Mouse (Mus musculus) cerebral cortex, adult 2 months (tissue): ENCODE results near the gene Fat3.

ENCODE experiments used
- WGBS: fragments of 180-500 bp; shearing (Covaris S2); methylation state at CpG from one replicate; pipeline ENCODE4 v1.1.7; 2018; 5-methylcytosine and 5-hydroxymethylcytosine counted together

Gene Fat3

DNA sequence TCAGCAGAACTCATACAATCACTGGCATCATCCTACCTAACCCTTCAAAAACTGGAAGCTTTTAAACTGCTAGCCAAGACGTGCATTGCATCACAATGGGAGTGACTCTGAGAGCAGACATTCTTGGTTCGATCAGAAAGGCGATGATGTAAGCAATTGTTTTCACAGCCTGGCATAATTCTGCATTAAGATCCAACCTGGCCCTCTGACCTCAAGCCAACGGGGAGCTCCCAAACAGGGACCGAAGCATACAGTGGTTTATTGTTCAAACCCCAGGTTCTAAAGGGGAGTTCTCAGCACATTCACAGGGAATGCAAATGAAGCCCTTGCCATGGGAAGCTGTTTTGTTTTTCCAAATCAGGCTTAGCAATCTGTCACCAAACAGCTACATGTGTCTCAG lies 63.3 kb downstream of the Fat3 start:
- 45% methylated on average over 5 of the region's 5 CpGs for WGBS

DNA sequence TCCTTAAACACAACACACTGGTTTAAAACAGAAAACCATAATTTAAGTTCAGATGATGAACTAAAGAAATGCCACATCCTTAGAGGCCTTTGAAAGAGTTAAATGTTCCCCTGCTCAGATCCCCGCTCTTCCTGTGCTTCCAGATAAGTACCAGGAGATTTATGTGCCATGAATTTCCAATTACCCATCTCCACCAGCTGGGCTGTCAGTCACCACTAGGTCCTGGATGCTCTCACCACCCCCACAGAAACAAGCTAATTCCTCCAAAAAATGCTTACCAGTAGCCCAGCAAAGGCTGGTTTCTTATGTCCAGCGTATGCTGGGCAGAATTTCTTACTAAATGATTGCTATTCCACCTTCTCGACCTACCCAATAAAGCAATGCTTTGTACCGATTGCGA lies 72.5 kb downstream of the Fat3 start:
- 76% methylated on average over 5 of the region's 5 CpGs for WGBS

DNA sequence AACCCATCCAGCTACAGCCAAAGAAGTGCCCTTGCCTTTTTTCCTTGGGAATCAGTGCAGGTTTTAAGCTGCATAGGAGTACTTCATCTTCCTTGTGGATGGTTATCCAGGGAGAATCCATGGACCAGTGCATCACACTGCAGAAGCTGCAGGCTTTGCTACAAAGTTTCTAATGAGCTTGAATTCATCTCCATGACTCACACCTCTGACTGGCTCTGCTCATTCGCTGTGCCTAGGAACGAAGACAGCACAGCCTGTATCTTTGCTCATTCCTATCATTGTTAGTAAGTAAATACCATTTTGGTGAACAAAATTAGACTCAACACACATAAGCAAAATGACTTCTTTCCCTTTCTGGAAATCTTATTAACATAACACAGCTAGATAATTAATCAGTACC lies 78.4 kb downstream of the Fat3 start:
- WGBS, result 44% methylated on average over 2 of the region's 2 CpGs

DNA sequence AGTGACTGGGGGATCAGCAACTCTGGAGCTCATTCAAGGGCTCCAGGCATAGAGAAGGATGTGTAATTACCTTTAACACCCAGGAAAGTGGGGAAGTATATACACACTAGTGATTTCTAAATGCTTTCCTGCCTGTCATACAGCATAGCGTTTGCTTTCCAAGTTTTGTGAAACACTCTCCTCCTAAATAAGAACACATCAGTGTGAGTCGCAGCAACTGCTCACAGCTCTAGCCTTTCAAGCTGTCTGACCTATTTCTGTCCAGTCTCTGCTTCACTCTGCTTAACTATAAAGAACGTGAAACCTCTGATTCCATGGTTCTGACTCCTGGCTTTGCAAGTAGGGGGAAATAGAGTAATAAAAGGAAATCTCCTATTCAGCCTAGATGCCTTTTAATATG lies 98.3 kb downstream of the Fat3 start:
- WGBS, result 41% methylated on average over 3 of the region's 3 CpGs

DNA sequence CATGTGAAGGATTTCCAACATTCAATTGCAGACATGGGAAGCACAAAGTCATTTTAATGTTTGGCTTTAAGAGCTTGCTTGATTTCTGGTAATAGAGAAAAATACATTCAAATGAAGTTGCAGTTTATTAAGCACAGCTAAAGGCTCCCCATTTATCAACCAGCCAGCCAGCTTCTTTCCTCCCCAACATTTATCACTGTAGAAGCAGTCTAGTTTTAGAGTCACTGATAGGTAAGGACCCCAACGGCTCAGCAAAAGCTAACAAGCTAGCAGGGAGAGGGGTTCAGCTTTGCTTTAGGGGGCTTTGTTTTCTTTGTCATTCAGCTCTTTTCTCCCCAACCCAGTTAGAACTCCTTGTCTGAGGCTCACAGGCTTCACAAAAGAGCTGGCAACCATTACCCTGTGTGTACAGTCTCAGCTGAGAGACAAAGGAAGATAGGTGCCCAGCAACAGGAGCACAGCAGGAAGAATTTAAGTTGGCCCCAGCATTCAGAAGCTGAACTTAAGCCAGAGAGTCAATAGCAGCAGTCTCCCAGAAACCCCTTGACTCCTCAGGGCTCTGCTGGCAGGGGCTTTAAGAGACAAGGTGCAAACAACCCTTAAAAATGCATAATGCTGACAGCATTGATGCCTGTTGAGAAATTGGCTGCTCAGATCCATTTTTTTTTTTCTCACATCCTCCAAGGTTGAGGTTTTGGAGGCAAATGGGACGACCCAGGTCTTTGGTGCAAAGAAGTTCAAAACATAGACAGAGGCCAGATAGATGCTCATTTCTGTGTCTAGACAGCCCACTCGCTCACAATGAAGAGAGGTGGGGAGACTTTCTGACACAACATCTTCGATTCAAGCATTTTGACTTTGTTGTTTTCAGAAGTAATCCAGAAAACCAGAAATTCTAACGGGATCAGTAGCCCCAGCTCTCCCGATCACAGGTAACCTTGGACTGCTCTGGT lies 102.1 kb downstream of the Fat3 start:
- WGBS, result 74% methylated on average over 6 of the region's 6 CpGs

DNA sequence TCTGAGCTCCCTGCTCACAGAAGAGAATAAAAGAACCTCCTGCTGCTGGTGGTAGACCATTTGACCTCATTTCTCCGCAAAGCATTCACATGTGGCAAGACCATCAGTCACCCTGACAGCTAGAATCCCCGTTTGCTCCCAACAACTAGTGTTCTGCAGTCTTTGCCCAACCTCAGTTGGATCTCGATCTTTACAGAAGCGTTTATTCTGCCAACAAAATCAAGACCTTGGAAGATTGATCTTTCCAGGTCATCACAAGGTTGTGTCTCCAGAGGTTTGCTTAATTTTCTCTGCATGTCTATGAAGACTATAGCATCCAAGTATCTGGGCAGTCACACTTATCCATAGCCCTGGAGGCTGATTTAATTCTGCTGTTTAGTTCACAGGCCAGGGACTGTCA lies 111.9 kb downstream of the Fat3 start:
- 85% methylated on average over 4 of the region's 4 CpGs for WGBS

DNA sequence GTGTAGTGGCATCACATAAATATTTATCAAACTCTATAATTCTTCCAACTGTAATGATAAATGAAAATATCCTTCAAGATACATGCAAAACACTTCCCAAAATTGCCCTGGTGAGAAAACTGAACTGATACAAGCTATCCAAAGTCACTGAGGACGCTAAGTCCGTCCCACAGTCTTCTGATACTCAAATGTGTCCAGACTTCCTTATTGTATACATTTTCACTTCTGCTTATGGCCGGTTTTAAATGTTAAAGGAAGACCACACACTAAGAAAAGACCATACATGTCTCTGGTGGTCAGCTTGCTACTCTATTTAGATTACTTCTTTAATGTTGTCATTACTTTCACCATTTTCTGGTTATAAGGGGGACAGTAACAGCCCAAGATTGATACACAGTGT lies 137.4 kb downstream of the Fat3 start:
- WGBS, result 68% methylated on average over 3 of the region's 3 CpGs

DNA sequence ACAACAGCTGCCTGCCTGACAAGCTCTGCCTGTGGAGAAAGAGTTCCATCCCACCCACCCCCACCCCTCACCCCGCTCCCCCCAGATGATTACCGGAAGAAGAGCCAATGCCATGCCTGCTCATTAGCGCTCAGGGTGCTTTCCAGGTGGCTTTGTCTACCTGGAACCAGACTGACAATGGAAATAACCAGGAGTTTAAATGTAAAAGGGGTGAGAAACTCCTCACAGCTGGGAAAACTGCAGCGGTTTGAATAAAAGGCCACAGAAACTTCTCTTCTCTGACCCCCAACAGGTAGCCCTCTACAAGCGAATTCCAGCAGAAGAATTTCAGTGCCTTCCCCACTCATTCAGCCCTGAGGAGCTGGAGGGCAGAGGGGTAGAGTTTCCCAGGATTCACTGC lies 139.3 kb downstream of the Fat3 start:
- WGBS, result 58% methylated on average over 5 of the region's 5 CpGs

DNA sequence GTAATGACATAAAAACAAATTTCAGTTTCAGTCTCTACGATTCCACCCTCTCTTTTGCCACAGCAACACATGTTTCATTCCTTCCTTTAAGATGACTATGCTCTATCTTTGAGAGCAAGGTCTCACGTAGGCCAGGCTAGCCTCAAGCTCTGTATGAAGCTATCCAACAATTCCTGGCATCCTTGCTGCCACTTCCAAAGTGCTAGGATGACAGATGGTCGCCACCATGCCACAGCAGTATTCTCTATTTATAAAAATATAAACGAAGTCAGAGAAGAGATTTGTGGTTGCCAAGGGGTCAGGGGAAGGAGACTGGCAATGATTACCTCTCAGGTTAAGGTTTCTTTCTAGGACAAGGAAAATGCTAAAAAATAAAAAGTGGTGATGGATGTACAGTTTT lies 144.4 kb downstream of the Fat3 start:
- WGBS, result 52% methylated on average over 4 of the region's 4 CpGs

DNA sequence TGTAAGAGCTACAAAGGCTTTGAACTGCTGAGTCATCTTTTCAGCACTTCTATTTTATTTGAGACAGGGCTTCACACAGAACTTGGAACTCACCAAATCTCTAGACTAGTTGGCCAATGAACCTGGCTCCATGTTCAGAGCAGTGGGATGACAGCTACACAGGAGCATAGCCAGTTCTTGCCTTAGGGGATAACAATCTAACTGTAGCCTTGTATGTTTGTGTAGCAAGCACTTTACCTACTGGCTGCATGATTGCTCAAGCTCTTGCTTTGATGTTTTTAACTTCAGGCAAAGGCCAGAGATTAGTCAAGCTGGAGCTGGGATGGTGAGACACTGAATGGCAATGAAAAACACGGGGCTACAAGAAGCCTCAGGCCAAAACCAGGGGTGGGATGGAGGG lies 146.2 kb downstream of the Fat3 start:
- WGBS, result 50% methylated on average over 1 of the region's 1 CpGs

DNA sequence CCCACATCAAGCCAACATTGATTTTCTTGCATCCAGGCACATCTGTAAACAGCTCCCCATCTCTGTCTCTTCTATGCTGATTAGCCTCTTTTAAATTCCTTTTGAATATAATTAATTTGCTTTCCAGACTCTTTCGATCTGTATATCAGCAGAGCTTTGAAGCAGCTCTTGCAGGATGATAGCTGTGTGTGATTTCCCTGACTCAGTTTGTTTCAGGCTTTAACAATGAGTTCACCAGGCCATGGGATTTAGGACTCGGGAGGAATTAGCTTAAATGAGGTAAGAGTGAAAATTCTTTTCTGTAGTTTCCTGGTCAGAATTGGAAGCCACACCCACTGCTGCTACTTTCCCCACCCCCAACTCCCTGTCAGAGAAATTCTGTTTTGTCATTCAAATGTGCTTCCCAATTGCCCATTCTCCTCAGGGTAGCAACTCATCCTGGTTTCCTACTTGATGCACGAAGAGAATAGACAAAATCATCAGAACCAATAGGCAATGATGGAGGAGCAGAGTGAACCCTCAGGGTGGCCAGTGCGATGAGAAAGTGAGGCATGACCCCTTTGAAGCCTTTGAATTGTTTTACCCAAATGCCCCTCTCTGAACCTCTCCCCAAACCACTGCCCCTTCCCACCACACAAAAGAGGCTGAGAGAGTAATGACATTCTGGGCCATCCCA lies 147.9 kb downstream of the Fat3 start:
- WGBS, result 55% methylated on average over 4 of the region's 4 CpGs

DNA sequence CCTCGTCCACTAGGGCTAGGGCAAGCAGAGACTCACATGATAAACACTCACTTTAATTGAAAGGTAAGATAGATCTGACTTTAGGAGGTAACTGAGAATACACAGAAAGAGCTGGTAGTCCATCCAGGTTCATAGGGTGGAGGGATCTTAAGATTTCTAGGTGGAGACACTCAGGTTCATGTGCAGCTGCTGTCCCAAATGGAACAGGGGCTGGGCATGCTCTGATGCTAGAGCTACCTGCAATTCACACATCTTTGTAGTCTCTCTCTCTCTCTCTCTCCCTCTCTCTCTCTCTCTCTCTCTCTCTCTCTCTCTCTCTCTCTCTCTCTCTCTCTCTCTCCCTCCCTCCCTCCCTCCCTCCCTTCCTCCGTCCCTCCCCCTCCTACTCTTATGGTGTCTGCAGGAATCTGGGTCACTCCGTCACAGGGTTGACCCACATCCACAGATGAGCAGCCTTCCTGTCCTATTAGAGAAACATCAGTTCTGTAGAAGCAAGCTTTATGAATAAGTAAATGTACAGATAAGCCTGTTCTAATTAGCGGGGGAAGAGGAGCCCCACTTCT lies 148.5 kb downstream of the Fat3 start:
- WGBS, result 46% methylated on average over 4 of the region's 4 CpGs

DNA sequence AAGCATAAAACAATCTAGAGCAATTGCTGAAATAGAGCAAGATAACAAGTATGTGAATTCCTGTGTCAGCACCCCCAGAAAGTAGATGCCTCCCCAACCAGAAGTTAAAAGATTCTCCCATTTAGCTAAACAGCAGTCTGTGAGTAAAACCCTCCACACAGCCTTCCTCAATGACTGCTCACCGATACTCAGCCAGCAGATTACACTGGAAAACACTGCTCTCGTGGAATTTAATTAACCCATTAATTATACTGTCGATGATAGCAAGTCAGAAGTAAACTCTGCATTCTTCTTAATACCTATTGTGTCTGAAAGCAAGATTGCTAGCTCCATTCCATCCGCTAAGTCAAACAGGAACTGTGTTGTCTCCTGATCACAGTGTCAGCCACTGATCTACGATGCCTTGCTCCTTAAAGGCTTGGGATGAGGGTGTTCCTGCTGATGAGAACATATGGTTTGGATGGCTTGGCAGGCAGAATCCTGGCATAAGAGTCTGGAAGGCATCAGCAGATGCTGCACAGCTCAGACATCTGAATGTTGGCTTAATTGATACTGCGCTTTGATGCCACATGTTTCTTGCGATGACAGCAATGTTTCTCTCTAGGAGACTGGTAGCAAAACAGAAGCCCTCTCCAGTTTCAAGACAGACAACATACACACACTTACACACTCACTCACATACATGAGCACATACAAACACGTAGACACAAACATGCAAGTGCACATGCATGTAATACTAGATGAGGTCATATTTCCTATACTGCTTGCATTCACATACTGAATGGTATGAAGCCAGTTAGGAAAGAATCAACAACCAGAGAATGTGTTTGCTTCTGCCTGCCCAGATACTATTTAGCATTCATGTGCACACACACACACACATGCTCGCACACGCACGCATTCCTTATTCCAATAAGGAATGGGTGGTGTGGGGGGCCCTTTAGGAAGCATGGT lies 155.9 kb downstream of the Fat3 start:
- 58% methylated on average over 11 of the region's 11 CpGs for WGBS

DNA sequence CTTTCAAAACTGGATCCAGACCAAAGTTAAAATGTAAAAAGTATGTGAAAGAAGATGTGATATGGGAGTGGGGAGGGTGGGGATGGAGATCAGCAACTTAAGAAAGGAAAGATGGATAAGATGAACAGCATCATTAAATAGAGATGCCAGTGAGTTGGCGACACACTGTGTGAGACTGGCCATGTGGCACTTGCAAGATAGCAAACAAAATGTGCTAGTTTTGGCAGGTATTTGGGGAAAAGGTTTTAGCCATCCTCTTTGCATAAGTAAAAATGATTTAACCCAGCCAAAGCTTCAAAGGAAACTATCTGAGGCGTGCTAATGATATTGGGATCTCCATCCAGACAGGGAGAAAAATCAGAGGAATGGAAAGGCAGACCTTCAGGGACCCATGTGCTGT lies 157.9 kb downstream of the Fat3 start:
- 74% methylated on average over 2 of the region's 2 CpGs for WGBS

DNA sequence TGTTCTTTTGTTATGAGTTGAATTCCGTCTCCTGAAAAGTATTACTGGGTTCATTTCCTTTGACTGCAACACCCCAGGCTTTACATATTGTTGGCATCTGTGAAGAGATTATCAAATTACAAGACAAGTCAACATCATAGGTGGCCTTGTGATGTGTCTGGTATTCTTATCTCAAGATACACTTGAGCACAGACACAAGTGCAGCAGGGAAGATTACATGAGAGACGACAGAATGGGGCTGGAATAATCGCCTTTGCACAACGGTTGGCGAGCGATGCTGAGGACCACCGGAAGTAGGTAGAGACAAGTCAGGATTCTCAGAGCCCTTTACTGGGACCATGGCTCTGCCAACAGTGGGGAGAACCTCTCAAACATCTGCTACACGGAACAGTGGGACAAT lies 158.5 kb downstream of the Fat3 start:
- WGBS, result 83% methylated on average over 8 of the region's 8 CpGs

DNA sequence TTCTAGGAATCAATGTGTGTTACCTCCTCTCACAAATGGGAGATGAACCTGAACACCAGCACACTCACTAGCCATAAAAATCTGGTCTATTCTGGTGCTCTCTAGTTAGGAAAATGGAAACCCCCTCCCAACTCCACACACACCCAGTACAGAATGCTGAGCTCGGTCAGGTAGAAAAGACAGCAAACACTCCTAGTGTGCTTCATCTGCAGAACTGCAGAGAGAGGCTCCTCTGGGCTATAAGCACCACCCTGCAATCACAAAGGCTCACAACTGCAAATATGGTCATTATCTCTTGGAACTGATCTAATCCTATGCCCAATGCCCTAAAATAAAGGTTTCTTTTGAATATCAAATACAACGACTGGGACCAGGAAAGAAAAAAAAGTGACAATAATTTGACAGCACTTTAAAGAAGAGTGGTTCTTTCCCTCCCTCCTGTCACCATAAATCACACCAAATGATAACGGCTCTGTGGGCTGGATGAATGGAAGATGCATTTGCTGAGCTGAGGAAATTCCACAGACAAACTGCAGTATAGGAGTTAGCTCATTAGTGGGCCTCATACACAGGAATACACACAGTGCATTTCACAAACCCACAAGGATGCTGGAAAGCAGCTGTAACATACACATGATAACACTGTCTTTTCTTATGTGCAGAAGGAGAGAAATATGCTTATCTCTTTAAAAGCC lies 170.6 kb downstream of the Fat3 start:
- 56% methylated on average over 3 of the region's 3 CpGs for WGBS

DNA sequence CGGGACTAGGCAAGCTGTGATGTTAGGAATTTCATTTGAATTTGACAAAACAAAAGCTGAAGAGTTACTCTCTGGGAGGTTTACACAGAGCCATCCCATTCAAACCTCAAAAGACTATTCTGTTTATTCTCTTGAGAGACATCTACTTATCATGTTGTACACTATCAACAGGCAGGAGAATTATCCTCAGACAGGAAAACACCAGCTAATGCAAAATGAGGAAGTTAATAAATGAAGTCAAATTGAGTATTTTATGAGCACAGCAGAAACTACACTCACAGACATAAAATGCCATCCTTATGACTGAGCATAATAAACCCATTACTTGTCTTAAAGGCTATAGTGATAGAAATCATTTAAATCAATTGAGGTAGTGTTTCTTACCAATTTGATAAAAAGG lies 182.1 kb downstream of the Fat3 start:
- 49% methylated on average over 1 of the region's 1 CpGs for WGBS

DNA sequence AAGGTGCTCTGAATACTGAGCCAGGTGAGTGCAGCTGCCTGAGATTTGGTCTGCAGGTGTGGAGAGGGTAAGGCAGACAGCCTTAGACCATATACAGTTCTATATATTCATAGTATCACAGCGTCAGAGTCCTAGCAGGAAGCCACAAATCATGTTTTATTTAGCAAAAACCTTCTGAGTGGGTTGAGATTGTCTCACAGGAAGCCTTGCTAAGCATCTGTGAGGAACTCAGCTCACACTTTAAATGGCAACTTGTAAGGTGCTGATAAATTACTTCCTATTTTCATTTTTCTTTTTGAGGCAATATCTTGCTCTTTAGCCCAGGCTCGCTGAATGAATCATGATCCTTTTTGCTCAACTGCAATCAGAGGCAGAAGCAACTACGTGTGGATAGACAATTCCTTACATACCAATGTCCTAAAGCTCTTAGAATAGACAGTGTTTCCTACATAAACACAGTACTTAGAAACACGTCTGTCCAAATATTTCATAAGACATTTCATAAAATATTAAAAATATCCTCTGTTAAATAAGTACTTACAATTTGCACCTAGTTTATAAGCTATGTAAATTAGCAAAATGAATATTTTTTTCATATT lies 188.4 kb downstream of the Fat3 start:
- WGBS, result 35% methylated on average over 4 of the region's 4 CpGs

DNA sequence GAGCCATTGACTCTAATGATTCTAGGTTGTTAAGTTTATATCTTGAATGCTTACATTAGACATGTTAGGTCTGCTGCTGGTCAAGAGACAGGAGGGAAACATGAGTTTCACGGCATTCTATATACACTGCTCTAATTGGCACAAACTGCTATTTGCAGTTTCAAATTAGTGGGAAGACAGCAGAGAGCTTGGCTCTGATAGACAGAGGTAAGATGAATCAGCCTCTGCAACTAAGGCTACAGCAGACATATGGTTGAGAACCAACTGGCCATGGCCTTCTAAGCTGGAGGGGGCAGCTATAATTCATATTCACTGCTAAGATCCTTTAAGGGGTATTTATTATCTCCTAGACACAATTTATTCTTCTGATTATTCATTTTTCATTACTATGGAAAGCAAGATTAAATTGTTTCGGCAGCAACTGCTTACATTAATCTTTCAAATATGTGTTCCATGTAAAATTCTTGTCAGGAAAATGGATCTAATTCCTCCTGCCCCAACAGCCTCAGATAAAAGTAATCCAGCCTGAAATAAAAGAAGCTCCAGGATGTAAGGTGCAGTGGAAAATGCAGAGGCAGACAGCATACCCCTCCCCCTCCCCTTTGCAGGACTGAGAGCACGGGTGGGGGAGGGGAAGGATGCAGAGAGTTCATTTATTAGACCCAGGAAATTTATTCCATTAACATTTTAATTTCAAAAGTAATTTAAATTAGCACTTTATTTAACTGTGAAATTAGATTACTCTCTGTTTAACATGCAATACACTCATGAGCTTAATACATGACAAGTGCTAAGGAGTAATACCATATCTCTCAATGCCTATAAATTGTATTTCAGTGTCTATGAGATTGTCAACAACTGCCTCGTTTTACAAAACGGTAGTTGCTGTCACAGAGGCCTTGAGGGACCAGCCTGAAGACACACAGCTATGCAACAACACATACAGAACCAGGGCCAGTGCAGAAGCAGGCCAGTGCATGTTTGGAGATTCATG lies 189.9 kb downstream of the Fat3 start:
- WGBS, result 66% methylated on average over 5 of the region's 5 CpGs
